Mouse (Mus musculus) ovary, postnatal 36 days (tissue): ENCODE data around the gene Abhd8.

ENCODE experiments used
- DNase-seq: peaks from one replicate; pipeline ENCODE4 v3.0.0; 2022; ENCODE audit warnings: low spot score, mixed read lengths

Gene Abhd8

DNA sequence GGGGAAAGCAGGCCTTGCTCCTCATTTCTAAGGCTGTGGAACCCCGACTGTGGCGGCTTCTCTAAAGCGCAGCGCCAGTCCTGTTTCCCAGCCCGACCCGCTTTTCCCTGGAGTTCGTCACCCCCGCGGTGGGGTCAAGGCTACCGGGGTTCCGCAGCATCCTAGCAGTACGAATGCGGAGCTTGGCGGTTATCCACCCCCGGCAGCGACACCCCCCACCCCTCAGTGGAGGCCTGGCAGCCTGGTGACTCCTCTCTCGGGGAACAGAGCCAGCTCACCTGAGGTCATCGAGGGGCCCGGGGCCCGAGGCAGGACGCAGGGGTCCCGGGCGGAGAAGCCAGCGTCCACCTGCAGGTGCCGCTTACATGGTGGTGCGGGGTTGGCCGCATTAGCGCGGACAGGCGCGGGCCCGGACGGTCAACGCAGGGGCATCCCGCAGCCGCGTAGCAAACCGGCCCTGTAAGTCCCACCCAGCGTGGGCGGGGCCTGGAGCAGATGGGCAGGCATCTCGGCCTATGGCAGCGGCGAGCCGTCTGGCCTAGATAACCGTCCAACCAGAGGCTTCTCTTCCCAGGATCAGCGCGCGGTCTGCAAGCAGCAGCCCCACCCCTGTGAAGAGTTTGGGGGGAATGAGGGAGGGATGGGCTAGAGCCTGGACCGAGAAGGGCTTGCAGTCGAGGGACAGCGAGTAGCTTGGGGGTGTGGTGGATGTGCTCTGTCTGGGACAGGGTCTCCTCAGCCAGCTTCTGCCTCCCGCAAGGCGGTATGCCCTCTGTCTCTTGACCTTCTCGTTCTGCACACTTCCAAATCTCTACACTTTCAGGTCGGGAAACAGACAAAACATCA is at the start of gene Abhd8:
Gene Abhd8, minus strand, starts transcription at position 468 of the 846 bp plus-strand sequence.
- peak; percentile 96 for DNase-seq

- no peak for DNase-seq
Observed at GRCm38 (mm10) chr8:71511644-71512043, 48.2 kb upstream of the Abhd8 start, which contains the start of gene Plvap. Gene Plvap, minus strand, starts transcription at chr8:71511752.

DNA sequence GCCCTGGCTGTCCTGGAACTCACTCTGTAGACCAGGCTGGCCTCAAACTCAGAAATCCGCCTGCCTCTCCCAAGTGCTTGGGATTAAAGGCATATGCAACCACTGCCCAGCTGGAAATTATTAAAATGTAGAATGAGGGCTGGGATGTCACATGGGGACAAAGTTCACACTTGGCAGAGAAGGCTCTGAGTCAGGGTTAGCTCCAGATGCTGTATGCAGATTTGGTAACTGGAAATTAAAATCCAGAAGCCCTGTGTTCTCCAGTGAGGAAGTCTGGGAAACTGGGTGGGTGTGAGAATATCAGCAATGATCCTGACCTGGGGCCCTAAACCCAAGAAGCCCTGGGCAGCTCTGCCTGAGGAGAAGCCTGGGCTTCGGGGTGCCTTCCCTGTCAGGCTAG is 45.9 kb upstream of the Abhd8 start:
- DNase-seq, result no peak

DNA sequence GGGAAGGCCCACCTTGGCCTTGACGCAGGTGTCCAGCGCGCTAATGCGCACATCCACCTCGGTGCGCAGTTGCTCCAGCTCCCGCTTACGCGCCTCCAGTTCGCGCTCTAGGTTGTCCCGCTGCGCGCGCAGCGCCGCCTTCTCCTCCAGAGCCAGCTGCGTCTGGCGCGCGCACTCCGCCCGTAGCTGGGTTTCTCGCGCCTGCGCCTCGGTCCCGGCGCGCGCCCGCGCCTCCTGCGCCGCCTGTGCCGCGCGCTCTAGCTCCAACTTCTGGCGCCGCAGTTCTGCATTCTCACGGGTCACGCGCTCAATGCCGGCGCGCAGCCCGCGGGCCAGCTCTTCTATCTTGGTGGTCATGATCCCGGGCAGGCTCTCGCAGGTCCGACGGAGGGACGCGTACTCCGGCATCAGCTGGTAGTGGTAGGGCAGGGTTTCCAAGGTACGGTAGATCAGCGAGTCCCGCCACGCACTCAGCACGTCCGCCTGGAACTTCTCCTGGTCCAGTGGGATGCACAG is 44.2 kb upstream of the Abhd8 start:
- DNase-seq, result peak; percentile 82

GRCm38 (mm10) chr8:71505979-71506378 is 42.5 kb upstream of the Abhd8 start:
- peak; percentile 48 for DNase-seq

GRCm38 (mm10) chr8:71505326-71505725 is 41.9 kb upstream of the Abhd8 start:
- DNase-seq, result no peak

DNA sequence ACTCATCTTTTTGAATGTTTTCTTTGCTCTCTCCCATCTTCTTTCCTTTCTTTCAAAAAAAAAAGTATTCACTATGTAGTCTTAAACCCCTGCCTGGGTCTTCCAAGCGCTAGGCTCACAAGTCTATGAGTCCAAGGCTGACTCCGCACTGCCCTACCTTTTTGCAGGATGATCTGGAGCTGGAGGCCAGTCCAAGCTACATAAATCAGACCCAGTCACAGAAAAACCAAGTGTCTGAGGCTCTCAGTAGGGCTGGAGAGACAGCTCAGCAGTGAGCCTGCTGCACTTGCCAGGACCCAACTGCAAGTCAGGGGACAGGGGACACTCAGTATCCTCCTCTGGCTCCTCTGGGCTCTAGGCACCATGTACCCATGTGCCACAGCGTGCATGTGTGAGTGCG is 40.9 kb upstream of the Abhd8 start:
- DNase-seq, result no peak

DNA sequence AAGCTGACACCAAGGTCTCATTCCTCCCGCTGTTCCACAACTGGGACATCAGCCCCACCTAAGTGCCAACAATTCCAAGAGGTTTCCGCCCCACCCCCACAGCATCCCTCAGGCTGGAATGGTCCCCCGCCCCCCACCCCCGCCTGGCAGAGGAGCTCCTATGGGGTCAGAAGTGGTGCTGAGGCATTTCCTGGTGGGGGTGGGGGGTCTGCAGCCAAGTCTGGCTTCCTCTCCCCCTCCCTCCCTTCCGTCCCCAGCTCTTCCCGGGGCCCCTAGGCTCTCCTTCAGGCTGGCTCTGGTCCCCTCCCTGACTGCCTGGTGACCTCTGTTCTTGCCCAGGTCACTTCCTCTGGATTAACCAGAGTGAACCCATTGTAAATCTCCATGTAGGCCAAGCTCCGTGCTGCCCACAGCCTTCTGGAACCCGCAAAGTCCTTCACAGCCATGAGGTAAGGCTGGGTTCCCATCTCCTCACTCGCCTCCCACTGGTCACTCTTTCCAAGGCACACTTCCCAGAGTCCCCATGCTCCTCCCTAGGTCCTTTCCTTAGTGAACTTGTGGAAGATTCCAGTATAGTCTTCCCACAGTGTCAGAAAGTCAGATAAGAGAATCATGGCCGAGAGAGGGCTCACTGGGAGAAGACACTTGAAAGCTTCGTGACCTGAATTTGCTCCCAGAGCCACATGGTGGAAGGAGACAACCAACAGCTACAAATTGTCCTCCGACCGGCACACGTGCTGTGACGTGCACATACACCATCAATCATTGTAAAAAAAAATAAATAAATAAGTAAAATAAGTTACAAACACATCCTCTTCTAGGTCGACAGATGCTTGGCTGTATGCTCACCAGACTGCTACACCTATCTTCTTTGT is 35.6 kb upstream of the Abhd8 start:
- no peak for DNase-seq

- DNase-seq, result peak; percentile 18
Observed at GRCm38 (mm10) chr8:71497881-71498501, 34.5 kb upstream of the Abhd8 start.

- DNase-seq, result no peak
Observed at GRCm38 (mm10) chr8:71497077-71497645, 33.7 kb upstream of the Abhd8 start.

- DNase-seq, result peak; percentile 86
Observed at GRCm38 (mm10) chr8:71496481-71496880, 33.0 kb upstream of the Abhd8 start.

DNA sequence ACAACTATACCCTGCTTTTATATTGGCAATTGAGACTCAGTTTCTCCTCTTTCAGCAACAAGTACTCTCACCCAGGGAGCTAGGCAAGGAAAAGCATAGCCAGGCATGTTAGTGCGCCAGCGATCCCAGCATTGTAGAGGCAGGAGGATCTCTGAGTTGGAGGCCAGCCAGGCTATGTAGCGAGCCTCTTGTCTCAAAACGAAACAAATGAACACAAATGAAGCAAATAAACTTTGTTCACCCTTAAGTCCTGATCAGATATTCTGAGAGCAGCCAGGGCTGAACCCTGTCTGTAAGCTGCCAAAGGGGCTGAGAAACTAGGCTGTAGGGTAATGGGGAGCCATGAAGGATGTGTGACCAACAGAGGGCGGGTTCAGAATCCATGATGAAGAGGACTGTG is 32.4 kb upstream of the Abhd8 start:
- no peak for DNase-seq

- peak; percentile 83 for DNase-seq
Observed at GRCm38 (mm10) chr8:71495039-71495438, 31.6 kb upstream of the Abhd8 start.

- DNase-seq, result peak; percentile 82
Observed at GRCm38 (mm10) chr8:71488454-71488853, 25.0 kb upstream of the Abhd8 start.

DNA sequence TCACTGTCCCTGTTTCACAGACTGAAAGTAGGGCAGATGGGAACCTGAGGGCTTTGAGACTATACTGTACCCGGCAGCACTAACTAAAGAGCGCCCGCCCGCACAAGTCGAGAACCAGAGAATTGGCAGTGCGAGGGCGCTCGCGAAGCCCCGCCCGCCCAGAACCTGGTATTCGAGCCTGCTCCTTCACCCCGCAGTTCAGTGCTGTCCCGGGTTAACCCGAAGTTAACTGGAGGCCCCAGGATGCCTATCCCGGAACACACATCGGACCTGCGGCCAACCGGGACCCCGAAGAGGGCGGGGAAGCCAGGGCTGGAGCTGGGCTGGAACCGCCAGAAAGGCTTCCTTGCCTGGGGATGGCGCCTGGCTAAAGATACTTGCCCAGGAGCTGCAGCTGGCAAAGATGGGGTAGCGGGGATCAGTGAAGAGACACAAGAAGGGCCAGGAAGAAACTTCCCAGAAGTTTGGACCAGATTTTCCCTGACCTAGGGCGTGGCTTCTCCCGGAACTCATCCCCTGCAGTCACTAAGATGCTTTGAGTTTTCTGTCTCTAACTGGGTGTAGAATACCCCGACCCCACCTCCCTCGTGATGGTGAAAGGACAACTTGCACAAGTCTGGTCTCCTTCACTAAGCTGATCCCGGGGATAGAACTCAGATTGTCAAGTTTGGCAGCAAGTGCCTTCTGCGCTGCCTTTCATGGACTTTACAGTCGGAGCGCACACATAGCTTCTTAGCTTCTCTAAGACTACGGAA is 24.4 kb upstream of the Abhd8 start, which contains the start of gene Gtpbp3:
Gene Gtpbp3, plus strand, starts transcription at position 413 of the 755 bp plus-strand sequence.
- peak; percentile 80 for DNase-seq

DNA sequence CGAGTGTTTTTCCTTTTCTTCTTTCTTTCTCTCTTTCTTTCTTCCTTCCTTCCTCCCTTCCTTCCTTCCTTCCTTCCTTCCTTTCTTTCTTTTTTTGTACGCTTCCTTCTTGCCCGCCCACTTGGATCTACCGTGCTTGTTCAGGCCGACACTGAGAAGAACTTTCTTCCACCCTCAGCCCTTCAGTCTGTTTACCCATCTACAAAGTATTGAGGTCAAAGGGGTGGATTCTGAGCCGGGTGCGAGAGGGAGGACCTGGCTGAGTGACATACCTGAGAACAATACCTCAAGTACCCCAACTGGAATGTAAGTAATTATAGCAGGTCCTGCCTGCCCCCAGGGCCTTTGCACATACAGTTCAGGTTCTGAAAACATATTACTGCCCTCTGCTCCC is 22.7 kb upstream of the Abhd8 start:
- no peak for DNase-seq

DNA sequence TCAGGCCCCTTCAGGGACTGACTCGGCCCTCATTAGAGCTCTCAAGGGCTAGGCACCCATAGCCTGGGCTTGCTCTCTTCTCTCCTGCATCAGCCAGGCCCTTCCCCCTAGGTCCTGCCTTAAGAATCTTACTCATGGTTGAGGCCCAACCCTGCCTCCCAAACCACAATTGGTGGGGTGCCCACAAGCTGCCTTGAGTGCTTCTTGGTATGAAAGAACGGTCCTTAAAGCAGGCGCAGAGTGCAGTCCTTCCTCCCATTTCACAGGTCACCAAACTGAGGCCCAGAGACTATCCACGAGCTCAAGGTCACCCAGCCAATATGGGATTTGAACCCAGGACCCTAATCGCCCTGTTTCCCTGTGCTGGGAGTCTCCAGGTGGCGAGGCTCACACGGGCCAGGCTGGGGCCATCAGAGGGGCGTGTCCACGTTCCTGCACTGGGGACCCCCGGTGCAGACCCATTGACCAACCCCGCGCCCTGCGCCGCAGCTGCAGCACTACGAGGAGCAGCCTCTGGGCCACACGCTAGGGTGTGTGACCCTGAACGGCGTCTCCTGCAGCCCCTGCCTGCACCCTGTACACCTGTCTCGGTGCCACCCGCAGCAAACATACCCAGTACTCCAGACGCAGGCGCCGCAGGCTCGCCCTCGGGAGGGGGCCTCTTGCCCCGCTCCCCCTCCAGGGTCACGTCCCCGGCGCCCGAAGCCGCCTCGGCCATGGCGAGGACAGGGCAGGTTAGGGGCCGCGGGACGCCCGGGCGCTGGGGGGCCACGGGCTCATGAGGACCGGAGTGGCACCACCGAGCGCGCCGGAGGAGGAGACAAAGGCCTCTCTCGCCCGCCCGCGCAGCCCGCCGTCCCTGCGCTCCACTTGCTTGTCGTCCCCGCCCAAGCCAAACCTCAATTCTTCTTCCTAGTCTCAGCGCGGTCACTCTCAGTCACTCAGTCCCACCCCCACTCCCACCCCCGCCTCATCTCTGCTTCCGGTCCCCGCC is 22.0 kb upstream of the Abhd8 start, which contains the start of gene Ano8:
Gene Ano8, minus strand, starts transcription at position 822 of the 994 bp plus-strand sequence.
- DNase-seq, result peak; percentile 85

DNA sequence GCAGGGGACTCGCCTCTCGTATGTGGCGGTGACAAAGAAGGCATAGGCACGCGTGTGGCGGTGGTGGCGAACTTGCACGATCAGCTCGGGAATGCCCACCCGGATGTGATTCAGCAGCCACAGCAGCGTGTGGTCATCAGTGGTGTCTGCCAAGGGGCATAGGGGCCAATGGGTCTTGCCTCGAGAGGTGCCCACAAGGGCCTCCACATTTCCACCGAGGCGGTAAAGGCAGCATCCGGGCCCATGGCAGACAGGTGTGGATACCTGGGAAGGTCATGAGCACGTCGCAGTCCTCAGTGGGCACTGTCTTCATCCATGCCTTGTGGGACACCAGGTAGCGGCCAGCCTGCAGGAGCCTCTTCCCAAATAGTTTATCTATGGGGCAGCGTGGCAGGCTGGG is 21.3 kb upstream of the Abhd8 start:
- no peak for DNase-seq

- no peak for DNase-seq
Observed at GRCm38 (mm10) chr8:71483932-71484331, 20.5 kb upstream of the Abhd8 start.

GRCm38 (mm10) chr8:71478943-71479342 is 15.5 kb upstream of the Abhd8 start:
- no peak for DNase-seq
